In genomic region chr3:26604861-26605260, GRCm38 (mm10) we compare ENCODE assay signal across 11 mouse cellular contexts.
"Had no signal": no experiment of that assay in that cellular context is flagged by ENCODE, and none has a peak within 500 bp of the region (broad histone marks: within the 10 kb centered on the region; RNA-seq: fewer than 3 reads in every experiment).

No protein-coding gene starts in this region.

- DNase-seq: forebrain, postnatal 0 days; gastrocnemius, postnatal 14 days; gastrocnemius, postnatal 36 days; heart, adult 11 months; heart, adult 2 months; heart, postnatal 14 days; heart, postnatal 36 days; layer of hippocampus, adult 9-11 months; layer of hippocampus, postnatal 36 days; left cerebral cortex, postnatal 4 days; lung, adult 18-20 months had no signal
